Mouse (Mus musculus) neural tube, embryonic 11.5 days (tissue): ENCODE data around the gene Miga2. TPM values are rescaled to one million over a fixed set of nuclear protein-coding genes. Genes with fewer than 3 reads are reported as not detected.

Experiments used
- ATAC-seq: fragments of 200-750 bp; cut with Nextera tagmentation; 2 replicates; pipeline ENCODE4 v1.8.0; 2017; ENCODE audit warnings: moderate number of reproducible peaks, mild to moderate bottlenecking, moderate TSS enrichment, moderate library complexity; ENCODE audit not compliant: insufficient read depth, low FRiP score, low TSS enrichment
- DNase-seq: peaks from one replicate; pipeline ENCODE4 v3.0.0-alpha.2; 2015; ENCODE audit warnings: low spot score
- H3K27ac ChIP-seq: fragments of 300-500 bp; sonication (generic); 2 replicates; pipeline ENCODE4 v1.5.1; 2014; ENCODE audit warnings: low read depth, mild to moderate bottlenecking, low read length
- H3K27me3 ChIP-seq: fragments of 300-500 bp; sonication (generic); 2 replicates; pipeline ENCODE4 v1.6.1; 2014; ENCODE audit warnings: mild to moderate bottlenecking, low read length, mixed read lengths; ENCODE audit not compliant: control insufficient read depth, insufficient read depth
- H3K36me3 ChIP-seq: fragments of 300-500 bp; sonication (generic); 2 replicates; pipeline ENCODE4 v1.6.1; 2014; ENCODE audit warnings: mild to moderate bottlenecking, low read length, moderate library complexity, mixed read lengths; ENCODE audit not compliant: control insufficient read depth, insufficient read depth
- H3K4me1 ChIP-seq: fragments of 300-500 bp; sonication (generic); 2 replicates; pipeline ENCODE4 v1.6.1; 2014; ENCODE audit warnings: low read length, mixed read lengths; ENCODE audit not compliant: control insufficient read depth, insufficient read depth
- H3K4me2 ChIP-seq: fragments of 300-500 bp; sonication (generic); 2 replicates; pipeline ENCODE4 v1.6.1; 2014; ENCODE audit warnings: low read depth, mild to moderate bottlenecking, moderate library complexity
- H3K4me3 ChIP-seq: fragments of 300-500 bp; sonication (generic); 2 replicates; pipeline ENCODE4 v1.5.1; 2014; ENCODE audit warnings: low read depth, low read length
- H3K9ac ChIP-seq: fragments of 300-500 bp; sonication (generic); 2 replicates; pipeline ENCODE4 v1.6.1; 2014; ENCODE audit warnings: mild to moderate bottlenecking, low read length
- H3K9me3 ChIP-seq: fragments of 300-500 bp; sonication (generic); 2 replicates; pipeline ENCODE4 v1.6.1; 2016; ENCODE audit warnings: low read length; ENCODE audit not compliant: control insufficient read depth
- WGBS: fragments of 180-500 bp; shearing (Covaris S2); extraction: QIAGEN DNeasy Blood & Tissue Kit; methylation state at CpG from one replicate; pipeline ENCODE4 v1.1.7; 2014; 5-methylcytosine and 5-hydroxymethylcytosine counted together
- polyA plus RNA-seq: library from polyadenylated mRNA; unstranded; fragments of >200 nt; fragmentation: Nextera tagmentation; extraction: Ambion mirVana; gene quantifications from 2 replicates; pipeline ENCODE4 v1.2.1, GENCODE M21; 2014

Miga2 gene
- polyA plus RNA-seq, 1 experiment from 2014 or later = 27.5 TPM

DNA sequence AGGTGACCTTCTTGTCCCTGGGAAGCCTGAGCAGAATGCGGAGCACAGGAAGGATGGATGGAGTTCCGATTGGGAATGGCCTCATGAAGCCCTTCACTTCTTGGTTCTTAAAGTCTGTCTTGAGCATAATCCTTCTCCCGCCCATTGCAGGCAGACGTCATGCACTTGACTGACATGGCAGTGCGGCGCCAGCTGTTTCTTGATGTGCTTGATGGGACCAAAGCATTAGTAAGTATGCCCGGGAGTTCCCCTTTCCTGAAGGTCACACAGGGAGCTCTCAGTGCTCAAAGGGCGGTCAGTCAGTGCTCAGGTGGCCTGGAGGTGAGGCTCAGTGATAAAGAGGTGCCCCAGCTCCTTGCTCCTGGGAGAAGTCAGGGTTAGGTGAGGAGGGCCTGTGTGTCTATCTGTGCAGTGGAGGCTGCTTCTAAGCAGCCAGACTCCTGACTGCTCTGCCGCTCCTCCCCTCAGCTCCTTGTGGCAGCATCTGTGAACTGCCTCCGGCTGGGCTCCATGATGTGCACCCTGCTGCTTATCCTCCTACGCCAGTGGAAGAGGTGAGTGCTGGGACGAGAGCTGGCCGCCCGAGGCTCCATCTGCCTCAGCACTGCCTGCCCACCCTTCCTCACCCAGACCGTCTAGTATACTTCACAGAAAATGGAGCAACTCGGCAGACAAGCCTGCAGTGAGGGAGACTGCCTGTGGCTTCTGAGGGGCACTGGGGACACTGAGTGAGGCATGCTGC is 27.7 kb upstream of the Miga2 start:
- Histone ChIP-seq H3K4me1 (no peaks in the 10 kb centered on the region), H3K36me3 (peaks cover 48% of the 10 kb centered on the region), H3K9me3 (no peaks in the 10 kb centered on the region), H3K27ac (no peak overlapping the region), H3K4me2 (no peak overlapping the region), H3K27me3 (no peaks in the 10 kb centered on the region), H3K9ac (no peak overlapping the region), H3K4me3 (no peak overlapping the region)
- no peak for ATAC-seq
- WGBS = 82% methylated on average over 16 of the region's 16 CpGs
- DNase-seq = no peak

GRCm38 (mm10) chr2:30337179-30337578 is 26.9 kb upstream of the Miga2 start:
- WGBS = 90% methylated on average over 12 of the region's 12 CpGs
- Histone ChIP-seq H3K9me3 (no peaks in the 10 kb centered on the region), H3K4me3 (no peak overlapping the region), H3K4me1 (no peaks in the 10 kb centered on the region), H3K9ac (no peak overlapping the region), H3K27ac (no peak overlapping the region), H3K4me2 (no peak overlapping the region), H3K27me3 (no peaks in the 10 kb centered on the region), H3K36me3 (peaks cover 50% of the 10 kb centered on the region)
- DNase-seq = no peak
- no peak for ATAC-seq

DNA sequence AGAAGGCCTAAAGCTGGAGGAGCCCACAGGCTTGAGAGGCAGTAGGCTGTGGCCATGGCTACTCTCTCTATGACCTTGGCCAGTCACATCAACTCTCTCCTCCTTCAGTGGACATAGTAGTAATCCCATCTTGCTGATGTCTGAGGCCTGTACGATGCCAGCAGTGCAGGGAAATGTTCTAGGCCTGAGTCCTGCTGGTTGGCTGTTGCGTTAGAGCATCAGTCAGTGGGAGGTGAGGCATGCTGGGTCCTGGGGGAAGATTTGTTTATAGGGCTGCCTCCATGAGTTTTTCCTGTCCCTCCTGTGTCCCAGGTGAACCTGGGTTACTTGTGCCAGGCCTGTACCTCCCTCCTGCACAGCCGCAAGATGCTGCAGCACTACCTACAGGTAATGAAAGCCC is 22.0 kb upstream of the Miga2 start:
- no peak overlapping the region for H3K27ac ChIP-seq
- H3K9me3 ChIP-seq = no peaks in the 10 kb centered on the region
- no peak overlapping the region for H3K4me3 ChIP-seq
- WGBS = 85% methylated on average over 3 of the region's 3 CpGs
- ATAC-seq (no peak), DNase-seq (no peak)
- peaks cover 34% of the 10 kb centered on the region for H3K36me3 ChIP-seq
- H3K9ac ChIP-seq = no peak overlapping the region
- H3K4me2 ChIP-seq = no peak overlapping the region
- no peaks in the 10 kb centered on the region for H3K4me1 ChIP-seq
- no peaks in the 10 kb centered on the region for H3K27me3 ChIP-seq

- H3K9ac ChIP-seq = no peak overlapping the region
- H3K4me3 ChIP-seq = no peak overlapping the region
- no peaks in the 10 kb centered on the region for H3K4me1 ChIP-seq
- no peak overlapping the region for H3K27ac ChIP-seq
- peaks cover 31% of the 10 kb centered on the region for H3K36me3 ChIP-seq
- no peaks in the 10 kb centered on the region for H3K9me3 ChIP-seq
- no peak overlapping the region for H3K4me2 ChIP-seq
- ATAC-seq (no peak), DNase-seq (no peak)
- no peaks in the 10 kb centered on the region for H3K27me3 ChIP-seq
- 94% methylated on average over 7 of the region's 7 CpGs for WGBS
These were observed 21.5 kb upstream of the Miga2 start for GRCm38 (mm10) chr2:30342544-30342943.

DNA sequence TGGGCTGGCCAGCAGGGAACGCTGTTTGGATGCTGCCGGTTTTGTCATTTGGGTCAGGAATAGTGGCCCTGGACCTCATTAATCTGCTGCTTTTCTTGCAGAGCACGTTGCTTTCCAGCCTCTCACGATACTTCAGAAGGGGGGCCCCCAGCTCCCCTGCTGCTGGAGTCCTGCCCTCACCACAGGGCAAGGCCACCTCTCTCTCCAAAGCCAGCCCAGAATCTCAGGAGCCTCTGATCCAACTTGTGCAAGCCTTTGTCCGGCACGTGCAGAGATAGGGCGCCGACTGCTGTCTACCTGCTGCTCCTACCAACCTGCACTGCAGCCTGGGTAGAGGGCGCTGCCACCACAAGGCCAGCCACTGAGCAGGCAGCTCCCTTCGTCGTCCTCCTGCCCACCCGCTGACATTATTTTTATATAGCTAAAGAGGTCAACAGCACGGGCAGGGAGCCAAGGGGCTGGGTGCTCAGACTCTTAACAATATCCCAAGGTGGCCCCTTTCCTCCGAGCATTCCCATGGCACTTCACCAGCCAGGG is 20.4 kb upstream of the Miga2 start:
- no peak overlapping the region for H3K9ac ChIP-seq
- H3K4me3 ChIP-seq = no peak overlapping the region
- no peak for DNase-seq
- H3K4me2 ChIP-seq = no peak overlapping the region
- 82% methylated on average over 14 of the region's 14 CpGs for WGBS
- H3K27me3 ChIP-seq = no peaks in the 10 kb centered on the region
- H3K36me3 ChIP-seq = peaks cover 34% of the 10 kb centered on the region
- ATAC-seq = no peak
- H3K27ac ChIP-seq = no peak overlapping the region
- no peaks in the 10 kb centered on the region for H3K4me1 ChIP-seq
- H3K9me3 ChIP-seq = no peaks in the 10 kb centered on the region

GRCm38 (mm10) chr2:30345971-30346676 is 17.9 kb upstream of the Miga2 start:
- Histone ChIP-seq H3K9ac (no peak overlapping the region), H3K4me1 (no peaks in the 10 kb centered on the region), H3K27me3 (no peaks in the 10 kb centered on the region), H3K9me3 (no peaks in the 10 kb centered on the region), H3K27ac (no peak overlapping the region), H3K4me3 (no peak overlapping the region), H3K4me2 (no peak overlapping the region), H3K36me3 (peaks cover 30% of the 10 kb centered on the region)
- DNase-seq (no peak), ATAC-seq (no peak)
- 90% methylated on average over 7 of the region's 7 CpGs for WGBS

- Histone ChIP-seq H3K4me3 (no peak overlapping the region), H3K4me2 (no peak overlapping the region), H3K36me3 (peaks cover 21% of the 10 kb centered on the region), H3K4me1 (no peaks in the 10 kb centered on the region), H3K27ac (no peak overlapping the region), H3K9ac (no peak overlapping the region), H3K27me3 (no peaks in the 10 kb centered on the region), H3K9me3 (no peaks in the 10 kb centered on the region)
- no peak for ATAC-seq
- WGBS = 88% methylated on average over 6 of the region's 6 CpGs
- DNase-seq = no peak
These were observed 14.8 kb upstream of the Miga2 start for GRCm38 (mm10) chr2:30349196-30349595.

GRCm38 (mm10) chr2:30351149-30351548 is 12.9 kb upstream of the Miga2 start:
- DNase-seq (no peak), ATAC-seq (no peak)
- no peak overlapping the region for H3K4me2 ChIP-seq
- no peaks in the 10 kb centered on the region for H3K27me3 ChIP-seq
- peaks cover 10% of the 10 kb centered on the region for H3K36me3 ChIP-seq
- no peaks in the 10 kb centered on the region for H3K4me1 ChIP-seq
- no peak overlapping the region for H3K9ac ChIP-seq
- no peak overlapping the region for H3K27ac ChIP-seq
- H3K4me3 ChIP-seq = no peak overlapping the region
- no peaks in the 10 kb centered on the region for H3K9me3 ChIP-seq
- WGBS = 85% methylated on average over 2 of the region's 2 CpGs

GRCm38 (mm10) chr2:30355861-30356260 is 8.2 kb upstream of the Miga2 start:
- 65% methylated on average over 4 of the region's 4 CpGs for WGBS
- ATAC-seq (no peak), DNase-seq (no peak)
- H3K36me3 ChIP-seq = no peaks in the 10 kb centered on the region; the same call in none of the 2 replicates
- peaks cover 15% of the 10 kb centered on the region for H3K4me1 ChIP-seq
- H3K27ac ChIP-seq = no peak overlapping the region
- H3K4me2 ChIP-seq = no peak overlapping the region
- H3K9me3 ChIP-seq = no peaks in the 10 kb centered on the region
- no peaks in the 10 kb centered on the region for H3K27me3 ChIP-seq
- H3K4me3 ChIP-seq = no peak overlapping the region
- no peak overlapping the region for H3K9ac ChIP-seq
